Mouse (Mus musculus) heart, postnatal 0 days (tissue): ENCODE data around the gene Rps19bp1.

Experiments used
- CTCF ChIP-seq: IDR thresholded peaks from 2 replicates; pipeline ENCODE4 v1.5.1; 2016; ENCODE audit warnings: antibody characterized with exemption, control low read depth, low read depth
- EP300 ChIP-seq: IDR thresholded peaks from 2 replicates; pipeline ENCODE4 v1.6.1; 2016; ENCODE audit warnings: antibody characterized with exemption, low read depth

- TF ChIP-seq CTCF, result no peak
- TF ChIP-seq EP300, result no peak
Observed at GRCm38 (mm10) chr15:80235535-80235934, 28.6 kb downstream of the Rps19bp1 start, which contains the start of gene AC140267.1.
